Mouse (Mus musculus) gastrocnemius, postnatal 36 days (tissue): Measurements from ENCODE around the gene Ppih. TPM values are rescaled to one million over a fixed set of nuclear protein-coding genes. Genes with fewer than 3 reads are reported as not detected.

ENCODE experiments used
- total RNA-seq, 2 experiments: library from RNA; stranded (reverse); gene quantifications; 2 replicates each; pipeline ENCODE4 v1.2.3; 2021

Gene Ppih
- total RNA-seq, 2 experiments from 2014 or later: 8.0 to 9.4 TPM

Other genes with a start within 250 kb of the Ppih start
- 1 to 10 TPM; 4.3 to 5.0 TPM for gene Slc2a1, start 211.8 kb downstream of the Ppih start, total RNA-seq
- gene Zfp691, start 146.4 kb downstream of the Ppih start, total RNA-seq: 10 to 100 TPM; 15.5 to 16.9 TPM
- gene Ermap, start 130.5 kb downstream of the Ppih start, total RNA-seq: not detected
- gene Svbp, start 125.2 kb downstream of the Ppih start, total RNA-seq: 10 to 100 TPM; 10.7 to 15.2 TPM
- not detected for gene Tmem269, start 102.3 kb downstream of the Ppih start, total RNA-seq
- 10 to 100 TPM; 24.2 to 24.7 TPM for gene AU022252, start 87.8 kb downstream of the Ppih start, total RNA-seq
- gene P3h1, start 87.6 kb downstream of the Ppih start, total RNA-seq: 10 to 100 TPM; 12.7 to 13.8 TPM
- 1 to 10 TPM; 2.2 to 3.2 TPM for gene Cldn19, start 65.1 kb downstream of the Ppih start, total RNA-seq
- 100 to 1,000 TPM; 503 to 580 TPM for gene Ybx1, start 25.9 kb downstream of the Ppih start, total RNA-seq
- gene Ccdc30, start 95.0 kb upstream of the Ppih start, total RNA-seq: under 1 TPM; 0.20 to 0.28 TPM
- 1 to 10 TPM; 3.8 to 4.9 TPM for gene Ppcs, start 101.9 kb upstream of the Ppih start, total RNA-seq
- not detected for gene Zmynd12, start 102.3 kb upstream of the Ppih start, total RNA-seq
- gene Rimkla, start 172.1 kb upstream of the Ppih start, total RNA-seq: not detected
- gene Foxj3, start 216.5 kb upstream of the Ppih start, total RNA-seq: 10 to 100 TPM; 22.0 to 24.6 TPM
- gene Frg2f1, start 219.0 kb upstream of the Ppih start, total RNA-seq: 1 to 10 TPM; 4.4 to 4.6 TPM